Mouse (Mus musculus): Measurements from ENCODE around the gene Olfr1465.

Olfr1465 gene

GRCm38 (mm10) chr19:13315441-13315840, at the start of gene Olfr1465:
Gene Olfr1465 (minus strand): TSS chr19:13315541.
- in situ Hi-C loops (cut with MboI; ENCODE audit: low sequenced_read_pairs): no loop called here

DNA sequence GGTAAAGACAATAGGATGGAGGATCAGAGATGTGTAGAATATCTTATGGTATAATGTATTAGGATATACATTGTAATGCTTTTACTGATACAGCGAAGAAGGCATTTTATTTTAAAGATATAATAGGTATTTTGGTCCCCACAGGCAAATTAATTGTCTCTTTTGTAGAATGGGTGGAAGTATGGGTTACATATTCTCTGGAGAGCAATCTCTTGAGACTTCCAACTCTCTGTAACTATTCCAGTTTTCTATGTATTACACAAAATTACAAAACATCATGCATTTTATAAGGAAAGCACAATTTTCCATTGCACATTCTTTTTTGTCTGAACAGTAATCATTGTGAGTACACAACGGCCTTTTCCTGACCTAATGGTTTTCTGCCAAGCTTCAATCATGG, 46.6 kb upstream of the Olfr1465 start, which contains the start of gene Olfr1467:
Gene Olfr1467, plus strand, starts transcription at position 301 of the 400 bp plus-strand sequence.
- in situ Hi-C loops (cut with MboI; ENCODE audit: low sequenced_read_pairs): no loop called here

GRCm38 (mm10) chr19:13338562-13338961, 23.2 kb upstream of the Olfr1465 start, which contains the start of gene Olfr1466:
Gene Olfr1466 (plus strand): TSS chr19:13338862.
- in situ Hi-C loops (cut with MboI; ENCODE audit: low sequenced_read_pairs): no loop called here

All from CH12F3 (cell line).